Mouse (Mus musculus): ENCODE data around the gene Mrpl9. TPM values are rescaled to one million over a fixed set of nuclear protein-coding genes. Genes with fewer than 3 reads are reported as not detected.
A peak's percentile ranks its signal among the peaks of the same experiment; 100 is the strongest.

Gene Mrpl9
- polyA plus RNA-seq, 1 experiment from 2014 or later, result 70.4 TPM

- Histone ChIP-seq H3K27me3 (peaks cover 30% of the 10 kb centered on the region), H3K4me2 (no peak overlapping the region), H3K4me1 (peaks cover 11% of the 10 kb centered on the region), H3K9ac (no peak overlapping the region), H3K36me3 (no peaks in the 10 kb centered on the region), H3K4me3 (replicated peaks) (no peak overlapping the region), H3K27ac (no peak overlapping the region), H3K9me3 (replicated peaks) (no peaks in the 10 kb centered on the region)
- 0 out of 2 replicates have a peak, but pooled peaks have one; percentile 23 for ATAC-seq (replicated peaks; ENCODE audit: low FRiP score)
- 22% methylated on average over 20 of the region's 20 CpGs for WGBS
These were observed 40.8 kb downstream of the Mrpl9 start for GRCm38 (mm10) chr3:94483790-94484439.

- H3K9me3 ChIP-seq (replicated peaks), result no peaks in the 10 kb centered on the region
- no peak overlapping the region for H3K9ac ChIP-seq
- no peak overlapping the region for H3K27ac ChIP-seq
- no peak overlapping the region for H3K4me3 ChIP-seq (replicated peaks)
- H3K27me3 ChIP-seq, result peaks cover 11% of the 10 kb centered on the region; the same call in 1 of the 2 replicates
- no peaks in the 10 kb centered on the region for H3K36me3 ChIP-seq
- H3K4me1 ChIP-seq, result no peaks in the 10 kb centered on the region
- 79% methylated on average over 7 of the region's 7 CpGs for WGBS
- ATAC-seq (replicated peaks; ENCODE audit: low FRiP score), result no peak
- H3K4me2 ChIP-seq, result no peak overlapping the region
These were observed 42.8 kb downstream of the Mrpl9 start for GRCm38 (mm10) chr3:94485922-94486321.

GRCm38 (mm10) chr3:94487581-94487980 is 44.5 kb downstream of the Mrpl9 start:
- H3K9me3 ChIP-seq (replicated peaks), result no peaks in the 10 kb centered on the region
- no peaks in the 10 kb centered on the region for H3K27me3 ChIP-seq
- ATAC-seq (replicated peaks; ENCODE audit: low FRiP score), result no peak
- peaks cover 2% of the 10 kb centered on the region; the same call in 1 of the 2 replicates for H3K36me3 ChIP-seq
- no peak overlapping the region for H3K9ac ChIP-seq
- no peak overlapping the region for H3K4me2 ChIP-seq
- H3K4me3 ChIP-seq (replicated peaks), result no peak overlapping the region
- 70% methylated on average over 6 of the region's 6 CpGs for WGBS
- H3K27ac ChIP-seq, result no peak overlapping the region
- no peaks in the 10 kb centered on the region for H3K4me1 ChIP-seq

GRCm38 (mm10) chr3:94497162-94497561 is 54.0 kb downstream of the Mrpl9 start:
- H3K4me2 ChIP-seq, result no peak overlapping the region
- no peaks in the 10 kb centered on the region for H3K9me3 ChIP-seq (replicated peaks)
- 91% methylated on average over 4 of the region's 4 CpGs for WGBS
- H3K36me3 ChIP-seq, result peaks cover 67% of the 10 kb centered on the region
- H3K27ac ChIP-seq, result no peak overlapping the region
- no peaks in the 10 kb centered on the region for H3K27me3 ChIP-seq
- no peak overlapping the region for H3K4me3 ChIP-seq (replicated peaks)
- ATAC-seq (replicated peaks; ENCODE audit: low FRiP score), result no peak
- no peaks in the 10 kb centered on the region for H3K4me1 ChIP-seq
- H3K9ac ChIP-seq, result no peak overlapping the region

Other genes with a start within 250 kb of the Mrpl9 start
- gene Gm5286, start 246.6 kb upstream of the Mrpl9 start, polyA plus RNA-seq (2015; fragmentation: Nextera tagmentation; extraction: Ambion mirVana), result not detected in 2 replicates
- gene Gm4778, start 179.3 kb upstream of the Mrpl9 start, polyA plus RNA-seq (2015; fragmentation: Nextera tagmentation; extraction: Ambion mirVana), result not detected in 2 replicates
- 11.9 and 12.2 TPM in 2 replicates for gene Them4, start 133.2 kb upstream of the Mrpl9 start, polyA plus RNA-seq (2015; fragmentation: Nextera tagmentation; extraction: Ambion mirVana)
- gene Them5, start 101.2 kb upstream of the Mrpl9 start, polyA plus RNA-seq (2015; fragmentation: Nextera tagmentation; extraction: Ambion mirVana), result 1.3 TPM in 1 of 2 replicates, not detected in the other
- gene C2cd4d, start 80.9 kb upstream of the Mrpl9 start, polyA plus RNA-seq (2015; fragmentation: Nextera tagmentation; extraction: Ambion mirVana), result 0.40 and 0.59 TPM in 2 replicates
- 8.6 and 9.6 TPM in 2 replicates for gene Rorc, start 70.5 kb upstream of the Mrpl9 start, polyA plus RNA-seq (2015; fragmentation: Nextera tagmentation; extraction: Ambion mirVana)
- 0.17 and 0.32 TPM in 2 replicates for gene Lingo4, start 44.8 kb upstream of the Mrpl9 start, polyA plus RNA-seq (2015; fragmentation: Nextera tagmentation; extraction: Ambion mirVana)
- 12.0 and 15.5 TPM in 2 replicates for gene Tdrkh, start 30.0 kb upstream of the Mrpl9 start, polyA plus RNA-seq (2015; fragmentation: Nextera tagmentation; extraction: Ambion mirVana)
- 0.45 and 0.84 TPM in 2 replicates for gene Oaz3, start 597 bp downstream of the Mrpl9 start, polyA plus RNA-seq (2015; fragmentation: Nextera tagmentation; extraction: Ambion mirVana)
- gene Celf3, start 35.0 kb downstream of the Mrpl9 start, polyA plus RNA-seq (2015; fragmentation: Nextera tagmentation; extraction: Ambion mirVana), result 2.5 and 5.5 TPM in 2 replicates
- gene Riiad1, start 37.0 kb downstream of the Mrpl9 start, polyA plus RNA-seq (2015; fragmentation: Nextera tagmentation; extraction: Ambion mirVana), result 1.2 and 2.3 TPM in 2 replicates
- 47.2 and 50.9 TPM in 2 replicates for gene Snx27, start 139.4 kb downstream of the Mrpl9 start, polyA plus RNA-seq (2015; fragmentation: Nextera tagmentation; extraction: Ambion mirVana)
- not detected in 2 replicates for gene Gm10972, start 199.8 kb downstream of the Mrpl9 start, polyA plus RNA-seq (2015; fragmentation: Nextera tagmentation; extraction: Ambion mirVana)
- 6.7 and 7.1 TPM in 2 replicates for gene Tuft1, start 215.6 kb downstream of the Mrpl9 start, polyA plus RNA-seq (2015; fragmentation: Nextera tagmentation; extraction: Ambion mirVana)